Mouse (Mus musculus) liver, postnatal 0 days (tissue): ENCODE data around the gene 2310057J18Rik.
"Not testable (repeated sequence)": the region's sequence is repeated elsewhere in the genome, so short reads cannot be mapped to it uniquely, and the experiment has no call there.

Experiments used
- CTCF ChIP-seq: sonication (generic); IDR thresholded peaks from 2 replicates; pipeline ENCODE4 v1.5.1; 2016; ENCODE audit warnings: antibody characterized with exemption, low read depth
- EP300 ChIP-seq: IDR thresholded peaks from 2 replicates; pipeline ENCODE4 v1.6.1; 2016; ENCODE audit warnings: antibody characterized with exemption, low read depth, mild to moderate bottlenecking

DNA sequence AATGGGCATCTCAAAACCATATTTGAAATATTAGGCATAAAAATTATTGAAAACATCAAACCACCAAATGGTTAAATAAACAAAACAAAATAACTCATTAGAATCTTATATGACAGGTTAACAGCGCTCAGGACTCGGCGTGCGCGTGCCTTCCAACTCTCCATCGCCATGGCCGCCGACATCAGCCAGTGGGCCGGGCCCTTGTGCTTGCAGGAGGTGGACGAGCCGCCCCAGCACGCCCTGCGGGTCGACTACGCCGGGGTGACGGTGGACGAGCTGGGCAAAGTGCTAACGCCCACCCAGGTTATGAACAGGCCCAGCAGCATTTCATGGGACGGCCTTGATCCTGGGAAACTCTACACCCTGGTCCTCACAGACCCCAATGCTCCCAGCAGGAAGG, 43.9 kb upstream of the 2310057J18Rik start:
- TF ChIP-seq CTCF, EP300: not testable (repeated sequence)
